Mouse (Mus musculus) midbrain, embryonic 11.5 days (tissue): ENCODE data around the gene Cdr2l. TPM values are rescaled to one million over a fixed set of nuclear protein-coding genes. Genes with fewer than 3 reads are reported as not detected.

Experiments used
- ATAC-seq: fragments of 200-750 bp; cut with Nextera tagmentation; 2 replicates; pipeline ENCODE4 v1.8.0; 2017; ENCODE audit warnings: moderate TSS enrichment, moderate library complexity; ENCODE audit not compliant: low FRiP score
- DNase-seq: peaks from one replicate; pipeline ENCODE4 v3.0.0; 2015; ENCODE audit warnings: low spot score; ENCODE audit errors: missing footprints
- H3K27ac ChIP-seq: fragments of 300-500 bp; sonication (generic); 2 replicates; pipeline ENCODE4 v1.5.1; 2014; ENCODE audit warnings: low read depth, low read length
- H3K27me3 ChIP-seq: fragments of 300-500 bp; sonication (generic); 2 replicates; pipeline ENCODE4 v1.6.1; 2014; ENCODE audit warnings: mild to moderate bottlenecking, low read length, moderate library complexity, mixed read lengths; ENCODE audit not compliant: control insufficient read depth, insufficient read depth
- H3K36me3 ChIP-seq: fragments of 300-500 bp; sonication (generic); 2 replicates; pipeline ENCODE4 v1.6.1; 2014; ENCODE audit warnings: mild to moderate bottlenecking, low read length, moderate library complexity, mixed read lengths; ENCODE audit not compliant: control insufficient read depth, insufficient read depth
- H3K4me1 ChIP-seq: fragments of 300-500 bp; sonication (generic); 2 replicates; pipeline ENCODE4 v1.6.1; 2014; ENCODE audit warnings: low read length; ENCODE audit not compliant: control insufficient read depth, insufficient read depth
- H3K4me2 ChIP-seq: fragments of 300-500 bp; sonication (generic); 2 replicates; pipeline ENCODE4 v1.6.1; 2014; ENCODE audit warnings: mild to moderate bottlenecking, moderate library complexity
- H3K4me3 ChIP-seq: fragments of 300-500 bp; sonication (generic); 2 replicates; pipeline ENCODE4 v1.5.1; 2014; ENCODE audit warnings: low read depth, low read length
- H3K9ac ChIP-seq: fragments of 300-500 bp; sonication (generic); 2 replicates; pipeline ENCODE4 v1.6.1; 2014; ENCODE audit warnings: low read length
- H3K9me3 ChIP-seq: fragments of 300-500 bp; sonication (generic); 2 replicates; pipeline ENCODE4 v1.6.1; 2016; ENCODE audit warnings: low read length; ENCODE audit not compliant: control insufficient read depth
- WGBS: fragments of 180-500 bp; shearing (Covaris S2); extraction: QIAGEN DNeasy Blood & Tissue Kit; methylation state at CpG from one replicate; pipeline ENCODE4 v1.1.7; 2014; 5-methylcytosine and 5-hydroxymethylcytosine counted together
- polyA plus RNA-seq: library from polyadenylated mRNA; unstranded; fragments of >200 nt; fragmentation: Nextera tagmentation; extraction: Ambion mirVana; gene quantifications from 2 replicates; pipeline ENCODE4 v1.2.1, GENCODE M21; 2014

Gene Cdr2l
- 20.6 and 20.9 TPM in 2 replicates for polyA plus RNA-seq

DNA sequence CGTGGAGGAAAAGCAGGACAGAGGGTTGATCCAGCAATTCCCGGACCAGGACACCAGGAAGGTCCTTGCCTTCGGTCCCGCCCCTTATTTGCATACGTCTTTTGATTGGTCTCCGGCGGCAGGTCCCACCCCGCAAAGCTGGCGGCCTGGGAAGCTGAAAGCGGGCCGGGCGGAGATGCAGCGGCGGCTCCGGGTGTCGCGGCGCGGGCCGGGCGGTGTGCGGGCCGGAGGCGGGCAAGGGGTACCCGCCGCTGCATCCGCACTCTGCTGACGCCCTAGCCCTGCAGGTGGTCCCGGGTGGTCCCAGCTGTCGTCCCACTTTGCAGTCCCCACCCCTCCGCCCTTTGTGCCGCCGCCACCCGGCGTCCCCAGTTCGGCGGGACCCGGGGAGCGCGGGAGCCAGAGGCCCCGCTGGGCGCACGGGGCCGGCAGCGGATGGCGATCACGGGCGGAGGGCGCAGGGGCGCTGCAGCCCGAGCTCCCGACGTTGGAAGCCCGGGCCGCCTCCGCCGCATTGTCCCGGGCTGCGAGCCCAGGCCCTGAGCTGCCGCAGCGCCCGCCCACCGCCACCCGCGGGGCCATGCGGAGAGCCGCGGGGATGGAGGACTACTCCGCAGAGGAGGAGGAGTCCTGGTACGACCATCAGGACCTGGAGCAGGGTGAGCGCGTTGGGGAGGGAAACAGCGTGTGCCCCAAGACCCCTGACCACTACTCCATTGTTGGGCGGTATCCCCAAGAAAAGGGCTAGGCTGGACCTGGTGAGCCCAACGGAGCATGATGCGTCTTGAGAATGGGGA, at the start of gene Cdr2l:
Gene Cdr2l, plus strand, starts transcription at position 174 of the 797 bp plus-strand sequence.
- peak within 1 kb of the TSS; percentile 95 for H3K9ac ChIP-seq
- no peaks in the 10 kb centered on the region for H3K27me3 ChIP-seq
- H3K27ac ChIP-seq, result peak within 1 kb of the TSS; percentile 90
- peak; percentile 98 for DNase-seq
- under 1% methylated on average over 72 of the region's 76 CpGs for WGBS
- H3K4me3 ChIP-seq, result peak within 1 kb of the TSS; percentile 87
- peak; percentile 94 for ATAC-seq
- peak within 1 kb of the TSS; percentile 89 for H3K4me2 ChIP-seq
- H3K36me3 ChIP-seq, result no peaks in the 10 kb centered on the region
- H3K4me1 ChIP-seq, result peaks cover 27% of the 10 kb centered on the region
- H3K9me3 ChIP-seq, result no peaks in the 10 kb centered on the region

DNA sequence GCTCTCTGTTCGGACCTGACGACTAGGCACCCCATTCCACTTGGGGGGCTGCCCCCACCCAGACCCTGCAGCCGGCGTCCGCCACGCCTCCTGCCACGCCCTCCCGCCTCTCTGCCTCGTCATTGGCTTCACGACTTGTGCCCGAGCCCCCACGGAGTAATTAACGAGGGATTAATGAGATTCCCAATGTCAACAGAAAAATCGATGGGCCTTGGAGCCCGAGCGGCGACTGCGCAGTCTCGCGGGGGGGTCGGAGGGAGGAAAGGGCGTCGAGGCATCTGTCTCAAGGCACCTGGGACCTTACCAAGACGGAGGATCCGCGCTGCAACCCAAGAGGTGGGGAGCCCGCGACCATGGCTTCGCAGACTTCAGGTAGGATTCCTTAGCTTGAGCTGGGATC, 47.2 kb upstream of the Cdr2l start, which contains the start of gene Otop3:
Gene Otop3, plus strand, starts transcription at position 201 of the 400 bp plus-strand sequence.
- ATAC-seq, result no peak
- Histone ChIP-seq H3K4me3 (peak within 1 kb of the TSS; percentile 16; the same call in 1 of the 2 replicates), H3K27ac (no peak within 1 kb of the TSS), H3K4me1 (peaks cover 5% of the 10 kb centered on the region), H3K9me3 (no peaks in the 10 kb centered on the region), H3K27me3 (peaks cover 21% of the 10 kb centered on the region), H3K9ac (peak within 1 kb of the TSS; percentile 45; the same call in 1 of the 2 replicates), H3K36me3 (no peaks in the 10 kb centered on the region), H3K4me2 (peak within 1 kb of the TSS; percentile 44)
- DNase-seq, result no peak
- 5% methylated on average over 29 of the region's 29 CpGs for WGBS

DNA sequence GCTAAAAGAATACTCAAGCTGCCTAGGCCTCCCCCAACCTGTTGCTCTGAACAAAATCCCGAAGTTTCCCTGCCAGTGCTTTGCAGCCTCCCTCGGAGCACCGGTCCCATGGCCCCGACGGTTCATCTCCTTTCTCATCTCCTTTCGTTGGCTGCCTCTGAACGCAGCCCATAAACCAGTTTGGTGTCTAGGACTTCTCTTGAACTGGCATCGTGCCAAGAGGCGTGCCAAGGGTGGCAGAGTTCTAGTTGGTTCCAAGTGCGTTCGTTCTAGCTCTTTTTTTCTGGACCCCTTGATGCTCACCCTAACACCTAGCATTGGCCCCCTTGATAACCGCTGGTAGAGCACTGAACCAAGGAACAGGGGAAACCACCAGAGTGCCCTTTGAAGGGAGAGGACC, 46.5 kb upstream of the Cdr2l start:
- Histone ChIP-seq H3K27me3 (peaks cover 21% of the 10 kb centered on the region), H3K36me3 (no peaks in the 10 kb centered on the region), H3K27ac (no peak overlapping the region), H3K4me3 (no peak overlapping the region), H3K9ac (no peak overlapping the region), H3K4me2 (no peak overlapping the region), H3K9me3 (no peaks in the 10 kb centered on the region), H3K4me1 (peaks cover 5% of the 10 kb centered on the region)
- 57% methylated on average over 12 of the region's 12 CpGs for WGBS
- ATAC-seq (no peak), DNase-seq (no peak)

DNA sequence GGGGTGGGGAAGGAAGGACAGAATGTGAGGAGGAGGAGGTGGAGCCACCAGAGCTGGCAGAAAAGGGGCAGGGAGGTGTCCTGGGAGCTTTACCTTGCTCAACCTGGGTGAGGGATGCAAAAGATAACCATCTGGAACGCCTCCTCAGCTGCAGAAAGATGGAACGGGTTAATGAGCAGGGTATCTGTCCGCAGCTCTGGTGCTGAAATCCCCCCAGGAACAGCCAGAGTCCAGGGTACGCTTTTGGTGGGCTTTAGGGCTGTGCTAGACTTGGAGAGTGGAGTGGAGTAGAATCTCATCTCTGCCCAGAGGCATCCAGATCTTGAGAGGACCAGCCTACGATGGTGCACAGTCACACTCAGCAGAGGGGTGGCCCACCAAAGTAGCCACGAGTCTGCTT, 45.6 kb upstream of the Cdr2l start:
- 15% methylated on average over 6 of the region's 6 CpGs for WGBS
- DNase-seq, result no peak
- Histone ChIP-seq H3K4me1 (peaks cover 5% of the 10 kb centered on the region), H3K36me3 (no peaks in the 10 kb centered on the region), H3K9ac (no peak overlapping the region), H3K4me3 (no peak overlapping the region), H3K27me3 (peaks cover 21% of the 10 kb centered on the region), H3K9me3 (no peaks in the 10 kb centered on the region), H3K4me2 (no peak overlapping the region), H3K27ac (no peak overlapping the region)
- ATAC-seq, result no peak

DNA sequence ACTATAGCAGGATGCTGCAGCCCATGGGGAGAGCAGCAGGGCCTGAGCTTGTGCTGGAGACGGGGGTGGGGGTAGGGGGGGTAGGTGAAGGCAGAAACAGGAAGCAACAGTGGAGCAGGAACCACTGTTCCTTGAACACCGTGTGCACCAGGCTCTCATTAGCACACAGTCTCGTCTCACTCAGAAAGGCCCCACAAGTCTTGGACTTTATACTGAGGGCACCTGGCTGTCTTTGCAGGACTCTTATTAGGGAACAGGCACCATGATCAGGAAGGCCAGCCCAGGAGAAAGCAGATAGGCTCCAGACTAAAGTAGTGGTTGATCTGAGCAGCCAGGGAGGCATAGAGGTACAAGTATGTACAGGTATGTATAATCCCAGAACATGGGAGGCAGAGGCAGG, 44.4 kb upstream of the Cdr2l start:
- Histone ChIP-seq H3K36me3 (no peaks in the 10 kb centered on the region), H3K27me3 (peaks cover 21% of the 10 kb centered on the region), H3K9ac (no peak overlapping the region), H3K4me1 (peaks cover 5% of the 10 kb centered on the region), H3K4me3 (no peak overlapping the region), H3K9me3 (no peaks in the 10 kb centered on the region), H3K4me2 (no peak overlapping the region), H3K27ac (no peak overlapping the region)
- ATAC-seq, result no peak
- DNase-seq, result no peak
- 66% methylated on average over 3 of the region's 3 CpGs for whole genome bisulfite sequencing

GRCm38 (mm10) chr11:115337826-115338225, 43.9 kb upstream of the Cdr2l start:
- Histone ChIP-seq H3K4me3 (no peak overlapping the region), H3K9ac (no peak overlapping the region), H3K4me1 (peaks cover 5% of the 10 kb centered on the region), H3K27ac (no peak overlapping the region), H3K36me3 (no peaks in the 10 kb centered on the region), H3K9me3 (no peaks in the 10 kb centered on the region), H3K27me3 (peaks cover 19% of the 10 kb centered on the region), H3K4me2 (no peak overlapping the region)
- DNase-seq (no peak), ATAC-seq (no peak)
- 62% methylated on average over 1 of the region's 1 CpGs for WGBS

DNA sequence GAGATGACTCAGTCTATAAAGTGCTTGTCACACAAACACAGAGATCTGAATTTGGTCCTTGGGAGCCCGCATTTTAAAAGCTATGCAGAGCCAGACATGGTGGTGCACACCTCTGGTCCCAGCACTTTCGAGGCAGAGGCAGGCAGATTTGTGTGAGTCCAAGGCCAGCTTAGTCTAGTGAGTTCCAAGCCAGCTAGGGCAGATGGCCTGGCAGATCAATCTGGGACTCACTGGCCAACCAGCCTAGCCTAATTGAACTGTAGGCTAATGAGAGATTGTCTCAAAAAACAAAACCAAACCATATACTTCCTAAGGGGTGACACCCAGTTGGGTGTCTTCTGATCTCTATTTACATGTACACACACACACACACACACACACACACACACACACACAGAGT, 40.5 kb upstream of the Cdr2l start:
- Histone ChIP-seq H3K9me3 (no peaks in the 10 kb centered on the region), H3K36me3 (no peaks in the 10 kb centered on the region), H3K27ac (no peak overlapping the region), H3K4me3 (no peak overlapping the region), H3K4me2 (no peak overlapping the region), H3K9ac (no peak overlapping the region), H3K4me1 (no peaks in the 10 kb centered on the region), H3K27me3 (peaks cover 3% of the 10 kb centered on the region; the same call in 1 of the 2 replicates)
- WGBS, result 79% methylated on average over 2 of the region's 2 CpGs
- DNase-seq, result no peak
- no peak for ATAC-seq

GRCm38 (mm10) chr11:115341866-115342265, 39.9 kb upstream of the Cdr2l start:
- Histone ChIP-seq H3K4me3 (no peak overlapping the region), H3K27me3 (peaks cover 3% of the 10 kb centered on the region; the same call in 1 of the 2 replicates), H3K9me3 (no peaks in the 10 kb centered on the region), H3K4me2 (no peak overlapping the region), H3K27ac (no peak overlapping the region), H3K36me3 (no peaks in the 10 kb centered on the region), H3K9ac (no peak overlapping the region), H3K4me1 (no peaks in the 10 kb centered on the region)
- 80% methylated on average over 6 of the region's 6 CpGs for WGBS
- ATAC-seq (no peak), DNase-seq (no peak)

DNA sequence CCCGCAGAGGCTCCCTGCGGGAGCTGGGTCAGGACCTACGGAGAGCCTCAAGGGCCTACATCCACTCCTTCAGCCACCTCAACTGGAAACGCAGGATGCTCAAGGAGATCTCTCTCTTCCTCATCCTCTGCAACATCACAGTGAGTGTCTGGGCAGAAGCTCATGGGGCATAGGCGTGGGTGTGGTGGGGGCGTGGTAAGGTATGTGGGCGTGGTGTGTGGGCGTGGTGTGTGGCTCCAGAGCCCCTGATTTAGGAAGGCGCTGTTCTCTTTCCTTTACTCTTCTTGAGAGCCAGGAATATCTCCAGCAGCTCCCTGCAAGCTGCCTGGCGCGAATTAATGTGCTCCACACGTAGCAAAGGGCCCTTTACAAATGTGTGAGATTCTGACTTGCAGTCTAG, 36.7 kb upstream of the Cdr2l start:
- no peak overlapping the region for H3K27ac ChIP-seq
- H3K36me3 ChIP-seq, result no peaks in the 10 kb centered on the region
- 11% methylated on average over 12 of the region's 12 CpGs for WGBS
- no peak overlapping the region for H3K4me3 ChIP-seq
- H3K27me3 ChIP-seq, result peaks cover 3% of the 10 kb centered on the region; the same call in 1 of the 2 replicates
- no peak for DNase-seq
- no peaks in the 10 kb centered on the region for H3K9me3 ChIP-seq
- H3K9ac ChIP-seq, result no peak overlapping the region
- ATAC-seq, result no peak
- H3K4me2 ChIP-seq, result no peak overlapping the region
- no peaks in the 10 kb centered on the region for H3K4me1 ChIP-seq
